Mouse (Mus musculus): ENCODE measurements at regions not wholly inside any gene's neighbourhood (a gene's known extent, or its start where the extent isn't known, plus 50 kb on each side); places are given as distances from the start of the nearest gene placed in this dataset.

- H3K36me3 ChIP-seq (ENCODE audit: control insufficient read depth, insufficient read depth, low read length) = no peaks in the 10 kb centered on the region
- peaks cover 5% of the 10 kb centered on the region; the same call in 1 of the 2 replicates for H3K27me3 ChIP-seq (replicated peaks; ENCODE audit: control insufficient read depth, insufficient read depth, low read length)
- no peaks in the 10 kb centered on the region for H3K9me3 ChIP-seq (ENCODE audit: control insufficient read depth, low read length)
- DNase-seq (ENCODE audit: low spot score) (no peak), ATAC-seq (replicated peaks; ENCODE audit: low FRiP score) (no peak)
- H3K9ac ChIP-seq (ENCODE audit: low read depth, low read length) = no peak overlapping the region
- no peak overlapping the region for H3K4me2 ChIP-seq
- H3K27ac ChIP-seq (ENCODE audit: low read depth, low read length) = no peak overlapping the region
- H3K4me1 ChIP-seq (replicated peaks; ENCODE audit: control insufficient read depth, insufficient read depth, low read length) = no peaks in the 10 kb centered on the region
- 85% methylated on average over 6 of the region's 6 CpGs for WGBS
- no peak overlapping the region for H3K4me3 ChIP-seq (ENCODE audit: low read depth, low read length)
Observed at GRCm38 (mm10) chr13:45302796-45303195, 86.7 kb upstream of the Mylip start.

GRCm38 (mm10) chr13:45306177-45306576 lies 83.4 kb upstream of the Mylip start:
- ATAC-seq (replicated peaks; ENCODE audit: low FRiP score) = no peak
- Histone ChIP-seq H3K27ac (ENCODE audit: low read depth, low read length) (no peak overlapping the region), H3K9me3 (ENCODE audit: control insufficient read depth, low read length) (no peaks in the 10 kb centered on the region), H3K9ac (ENCODE audit: low read depth, low read length) (no peak overlapping the region), H3K4me1 (replicated peaks; ENCODE audit: control insufficient read depth, insufficient read depth, low read length) (no peaks in the 10 kb centered on the region), H3K4me3 (ENCODE audit: low read depth, low read length) (no peak overlapping the region), H3K4me2 (no peak overlapping the region), H3K27me3 (replicated peaks; ENCODE audit: control insufficient read depth, insufficient read depth, low read length) (no peaks in the 10 kb centered on the region; the same call in 1 of the 2 replicates), H3K36me3 (ENCODE audit: control insufficient read depth, insufficient read depth, low read length) (no peaks in the 10 kb centered on the region)
- no peak for DNase-seq (ENCODE audit: low spot score)
- WGBS = 83% methylated on average over 5 of the region's 5 CpGs

DNA sequence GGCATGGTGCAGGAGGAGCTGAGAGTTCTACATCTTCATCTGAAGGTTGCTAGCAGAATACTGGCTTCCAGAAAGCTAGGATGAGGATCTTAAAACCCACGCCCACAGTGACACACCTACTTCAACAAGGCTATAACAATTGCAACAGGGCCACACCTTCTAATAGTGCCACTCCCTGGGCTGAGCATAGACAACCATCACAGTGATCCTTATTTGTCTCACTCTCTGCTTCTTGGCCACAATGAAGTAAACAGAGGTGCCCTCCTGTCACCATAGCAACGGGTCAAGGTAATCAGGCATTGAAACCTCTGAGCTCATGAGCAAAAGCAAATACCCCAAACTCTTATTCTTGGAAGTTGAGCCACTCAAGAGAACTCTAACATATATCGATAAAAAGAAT lies 82.3 kb upstream of the Mylip start:
- DNase-seq (ENCODE audit: low spot score) = no peak
- Histone ChIP-seq H3K36me3 (ENCODE audit: control insufficient read depth, insufficient read depth, low read length) (no peaks in the 10 kb centered on the region), H3K9ac (ENCODE audit: low read depth, low read length) (no peak overlapping the region), H3K4me1 (replicated peaks; ENCODE audit: control insufficient read depth, insufficient read depth, low read length) (no peaks in the 10 kb centered on the region), H3K9me3 (ENCODE audit: control insufficient read depth, low read length) (no peaks in the 10 kb centered on the region), H3K4me2 (no peak overlapping the region), H3K27me3 (replicated peaks; ENCODE audit: control insufficient read depth, insufficient read depth, low read length) (no peaks in the 10 kb centered on the region; the same call in 1 of the 2 replicates), H3K4me3 (ENCODE audit: low read depth, low read length) (no peak overlapping the region), H3K27ac (ENCODE audit: low read depth, low read length) (no peak overlapping the region)
- no peak for ATAC-seq (replicated peaks; ENCODE audit: low FRiP score)
- 83% methylated on average over 3 of the region's 3 CpGs for WGBS

DNA sequence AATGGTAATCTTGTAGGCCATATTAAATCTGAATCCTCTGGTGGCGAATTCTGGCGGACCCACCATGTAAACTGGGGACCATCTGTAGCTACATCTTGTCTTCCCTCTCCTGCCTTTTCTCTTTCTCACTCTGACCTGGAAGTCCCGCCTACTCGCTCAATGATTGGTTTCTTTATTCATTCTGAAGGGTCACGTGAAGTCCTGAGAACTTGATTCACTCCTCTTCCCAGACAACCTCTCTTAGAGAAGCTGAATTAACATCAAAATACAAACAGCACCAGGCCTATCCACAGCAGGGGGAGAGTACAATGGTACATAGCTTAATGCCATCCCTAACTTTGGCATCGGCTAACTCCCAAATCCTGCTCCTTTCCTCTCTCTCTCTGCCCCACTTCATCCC lies 69.9 kb upstream of the Mylip start:
- no peak overlapping the region for H3K9ac ChIP-seq (ENCODE audit: low read depth, low read length)
- H3K4me1 ChIP-seq (replicated peaks; ENCODE audit: control insufficient read depth, insufficient read depth, low read length) = no peaks in the 10 kb centered on the region
- H3K36me3 ChIP-seq (ENCODE audit: control insufficient read depth, insufficient read depth, low read length) = no peaks in the 10 kb centered on the region
- H3K27ac ChIP-seq (ENCODE audit: low read depth, low read length) = no peak overlapping the region
- ATAC-seq (replicated peaks; ENCODE audit: low FRiP score) (no peak), DNase-seq (ENCODE audit: low spot score) (no peak)
- no peaks in the 10 kb centered on the region for H3K9me3 ChIP-seq (ENCODE audit: control insufficient read depth, low read length)
- no peaks in the 10 kb centered on the region; the same call in 1 of the 2 replicates for H3K27me3 ChIP-seq (replicated peaks; ENCODE audit: control insufficient read depth, insufficient read depth, low read length)
- 89% methylated on average over 6 of the region's 6 CpGs for WGBS
- no peak overlapping the region for H3K4me3 ChIP-seq (ENCODE audit: low read depth, low read length)
- H3K4me2 ChIP-seq = no peak overlapping the region

DNA sequence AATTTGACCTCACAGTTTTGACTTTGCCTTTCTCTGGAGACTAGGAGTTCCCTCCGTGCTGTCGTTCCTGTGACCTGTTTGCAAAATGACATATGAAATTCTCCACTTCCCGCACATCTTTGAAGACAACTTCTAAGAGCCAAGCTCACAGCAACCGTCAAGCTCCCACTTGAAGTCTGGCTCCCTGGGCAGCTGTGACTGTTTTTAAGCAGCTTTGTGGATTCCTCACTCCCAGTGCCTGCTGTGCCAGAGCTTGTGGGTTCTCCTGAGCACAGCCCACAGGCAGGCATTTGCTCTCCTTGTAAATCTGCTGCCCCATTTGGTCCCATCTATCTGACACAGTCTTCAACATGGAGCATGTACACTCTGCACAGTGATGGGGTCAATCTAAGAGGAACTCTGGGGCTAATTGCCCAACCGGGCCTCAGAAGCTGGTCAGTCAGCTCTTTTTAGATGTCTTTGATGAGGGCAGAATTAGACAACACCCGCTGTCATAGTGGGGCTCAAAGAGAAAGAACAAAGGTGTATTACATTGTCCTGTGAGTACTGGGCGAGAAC lies 63.7 kb upstream of the Mylip start:
- Histone ChIP-seq H3K4me3 (ENCODE audit: low read depth, low read length) (no peak overlapping the region), H3K36me3 (ENCODE audit: control insufficient read depth, insufficient read depth, low read length) (no peaks in the 10 kb centered on the region), H3K27me3 (replicated peaks; ENCODE audit: control insufficient read depth, insufficient read depth, low read length) (peaks cover 4% of the 10 kb centered on the region), H3K9ac (ENCODE audit: low read depth, low read length) (no peak overlapping the region), H3K4me2 (no peak overlapping the region), H3K27ac (ENCODE audit: low read depth, low read length) (no peak overlapping the region), H3K9me3 (ENCODE audit: control insufficient read depth, low read length) (no peaks in the 10 kb centered on the region), H3K4me1 (replicated peaks; ENCODE audit: control insufficient read depth, insufficient read depth, low read length) (no peaks in the 10 kb centered on the region)
- WGBS = 75% methylated on average over 7 of the region's 7 CpGs
- no peak for DNase-seq (ENCODE audit: low spot score)
- no peak for ATAC-seq (replicated peaks; ENCODE audit: low FRiP score)

DNA sequence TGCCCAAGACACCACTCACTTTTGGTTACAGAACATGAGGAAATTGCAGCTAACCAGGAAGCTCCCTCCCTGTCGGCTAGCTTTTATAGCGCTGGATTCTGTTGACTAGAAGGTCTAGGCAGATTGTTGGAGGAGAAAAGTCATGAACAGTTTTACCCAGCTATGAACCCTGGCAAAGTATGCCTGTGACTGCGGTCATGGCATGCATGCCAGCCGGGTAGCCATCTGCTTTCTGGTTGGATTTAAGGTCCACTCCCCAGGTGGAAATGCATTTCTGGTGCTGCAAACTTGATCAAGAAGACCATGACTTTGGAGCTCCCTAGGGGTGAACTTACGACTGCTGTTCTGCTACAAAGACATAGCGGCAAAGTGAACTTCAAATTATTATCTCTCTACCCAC lies 62.8 kb upstream of the Mylip start:
- H3K27ac ChIP-seq (ENCODE audit: low read depth, low read length) = no peak overlapping the region
- H3K36me3 ChIP-seq (ENCODE audit: control insufficient read depth, insufficient read depth, low read length) = no peaks in the 10 kb centered on the region
- peaks cover 4% of the 10 kb centered on the region for H3K27me3 ChIP-seq (replicated peaks; ENCODE audit: control insufficient read depth, insufficient read depth, low read length)
- H3K4me3 ChIP-seq (ENCODE audit: low read depth, low read length) = no peak overlapping the region
- no peak overlapping the region for H3K4me2 ChIP-seq
- no peak overlapping the region for H3K9ac ChIP-seq (ENCODE audit: low read depth, low read length)
- DNase-seq (ENCODE audit: low spot score) (no peak), ATAC-seq (replicated peaks; ENCODE audit: low FRiP score) (no peak)
- WGBS = 86% methylated on average over 6 of the region's 6 CpGs
- no peaks in the 10 kb centered on the region for H3K9me3 ChIP-seq (ENCODE audit: control insufficient read depth, low read length)
- H3K4me1 ChIP-seq (replicated peaks; ENCODE audit: control insufficient read depth, insufficient read depth, low read length) = no peaks in the 10 kb centered on the region

DNA sequence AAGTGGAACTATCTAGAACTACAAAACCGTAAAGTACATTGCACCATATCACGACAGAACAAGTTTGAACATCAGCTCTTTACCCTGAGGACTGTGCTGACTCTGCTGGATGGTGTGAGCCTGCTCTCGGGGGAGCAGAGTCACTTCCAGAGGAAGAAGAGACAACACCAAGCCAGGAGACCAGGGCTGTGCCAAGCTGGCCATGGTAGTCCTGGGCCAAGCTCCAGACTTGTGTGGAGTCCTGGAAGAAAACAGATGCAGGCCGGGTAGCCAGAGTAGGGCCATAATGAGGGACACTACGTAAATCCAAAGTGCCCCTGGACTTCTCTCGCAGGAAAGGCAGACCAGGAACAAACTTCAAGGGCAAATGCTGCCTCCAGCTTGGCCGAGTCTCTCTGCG lies 59.0 kb upstream of the Mylip start:
- Histone ChIP-seq H3K4me3 (ENCODE audit: low read depth, low read length) (no peak overlapping the region), H3K9me3 (ENCODE audit: control insufficient read depth, low read length) (no peaks in the 10 kb centered on the region), H3K4me2 (no peak overlapping the region), H3K36me3 (ENCODE audit: control insufficient read depth, insufficient read depth, low read length) (no peaks in the 10 kb centered on the region), H3K9ac (ENCODE audit: low read depth, low read length) (no peak overlapping the region), H3K4me1 (replicated peaks; ENCODE audit: control insufficient read depth, insufficient read depth, low read length) (no peaks in the 10 kb centered on the region), H3K27me3 (replicated peaks; ENCODE audit: control insufficient read depth, insufficient read depth, low read length) (peaks cover 4% of the 10 kb centered on the region), H3K27ac (ENCODE audit: low read depth, low read length) (no peak overlapping the region)
- WGBS = 69% methylated on average over 8 of the region's 8 CpGs
- DNase-seq (ENCODE audit: low spot score) = no peak
- ATAC-seq (replicated peaks; ENCODE audit: low FRiP score) = no peak

GRCm38 (mm10) chr13:45332031-45332430 lies 57.5 kb upstream of the Mylip start:
- H3K27ac ChIP-seq (ENCODE audit: low read depth, low read length) = no peak overlapping the region
- no peak overlapping the region for H3K4me3 ChIP-seq (ENCODE audit: low read depth, low read length)
- ATAC-seq (replicated peaks; ENCODE audit: low FRiP score) (no peak), DNase-seq (ENCODE audit: low spot score) (no peak)
- no peak overlapping the region for H3K9ac ChIP-seq (ENCODE audit: low read depth, low read length)
- H3K4me2 ChIP-seq = no peak overlapping the region
- peaks cover 3% of the 10 kb centered on the region for H3K27me3 ChIP-seq (replicated peaks; ENCODE audit: control insufficient read depth, insufficient read depth, low read length)
- H3K36me3 ChIP-seq (ENCODE audit: control insufficient read depth, insufficient read depth, low read length) = no peaks in the 10 kb centered on the region
- 66% methylated on average over 3 of the region's 3 CpGs for whole genome bisulfite sequencing
- H3K4me1 ChIP-seq (replicated peaks; ENCODE audit: control insufficient read depth, insufficient read depth, low read length) = no peaks in the 10 kb centered on the region
- H3K9me3 ChIP-seq (ENCODE audit: control insufficient read depth, low read length) = no peaks in the 10 kb centered on the region

- Histone ChIP-seq H3K9ac (ENCODE audit: low read depth, low read length) (no peak overlapping the region), H3K4me1 (replicated peaks; ENCODE audit: control insufficient read depth, insufficient read depth, low read length) (no peaks in the 10 kb centered on the region), H3K27me3 (replicated peaks; ENCODE audit: control insufficient read depth, insufficient read depth, low read length) (peaks cover 2% of the 10 kb centered on the region), H3K4me2 (no peak overlapping the region), H3K9me3 (ENCODE audit: control insufficient read depth, low read length) (no peaks in the 10 kb centered on the region), H3K36me3 (ENCODE audit: control insufficient read depth, insufficient read depth, low read length) (no peaks in the 10 kb centered on the region), H3K27ac (ENCODE audit: low read depth, low read length) (no peak overlapping the region), H3K4me3 (ENCODE audit: low read depth, low read length) (no peak overlapping the region)
- DNase-seq (ENCODE audit: low spot score) (no peak), ATAC-seq (replicated peaks; ENCODE audit: low FRiP score) (no peak)
- WGBS = 74% methylated on average over 5 of the region's 5 CpGs
Observed at GRCm38 (mm10) chr13:45333634-45334033, 55.9 kb upstream of the Mylip start.
